Mouse (Mus musculus) liver, embryonic 14.5 days (tissue): ENCODE measurements at regions not wholly inside any gene's neighbourhood (a gene's known extent, or its start where the extent isn't known, plus 50 kb on each side); places are given as distances from the start of the nearest gene placed in this dataset.

Experiments used
- ATAC-seq: fragments of 200-750 bp; cut with Nextera tagmentation; 2 replicates; pipeline ENCODE4 v1.8.0; 2017; ENCODE audit warnings: moderate number of reproducible peaks, mild to moderate bottlenecking, moderate library complexity; ENCODE audit not compliant: insufficient read depth
- DNase-seq, 3 experiments: peaks; one replicate each; pipeline ENCODE4 v3.0.0-alpha.2; 2012 to 2013; ENCODE audit warnings: low read depth in 3 of 3, low spot score in 3 of 3
- H3K27ac ChIP-seq: fragments of 300-500 bp; sonication (generic); 2 replicates; pipeline ENCODE4 v1.5.1; 2014; ENCODE audit warnings: moderate library complexity, mild to moderate bottlenecking, control low read depth, inconsistent platforms
- H3K27me3 ChIP-seq: fragments of 300-500 bp; sonication (generic); 2 replicates; pipeline ENCODE4 v1.6.1; 2014; ENCODE audit warnings: mild to moderate bottlenecking, low read length, moderate library complexity; ENCODE audit not compliant: control insufficient read depth, insufficient read depth
- H3K36me3 ChIP-seq: fragments of 300-500 bp; sonication (generic); replicated peaks from 2 replicates; pipeline ENCODE4 v1.6.1; 2014; ENCODE audit warnings: low read depth; ENCODE audit not compliant: control insufficient read depth, insufficient read depth
- H3K4me1 ChIP-seq, 2 experiments: fragments of 200-500 bp in 1 of 2; fragments of 300-500 bp in 1 of 2; sonication (generic) in 1 of 2; replicated peaks; 2 replicates each; pipeline ENCODE4 v1.6.1; 2012 to 2014; ENCODE audit warnings: antibody characterized with exemption in 1 of 2, inconsistent platforms in 1 of 2, low read length in 1 of 2; ENCODE audit not compliant: control insufficient read depth in 2 of 2, insufficient read depth in 2 of 2
- H3K4me2 ChIP-seq: fragments of 300-500 bp; sonication (generic); 2 replicates; pipeline ENCODE4 v1.6.1; 2014; ENCODE audit warnings: low read depth, mild to moderate bottlenecking, control low read depth, moderate library complexity
- H3K4me3 ChIP-seq, 2 experiments: fragments of 200-500 bp in 1 of 2; fragments of 300-500 bp in 1 of 2; sonication (generic) in 1 of 2; 2 replicates each; pipeline ENCODE4 v1.5.1; 2012 to 2014; ENCODE audit warnings: low read depth in 2 of 2, low read length in 2 of 2, mild to moderate bottlenecking in 2 of 2, control low read depth in 1 of 2, inconsistent platforms in 1 of 2, moderate library complexity in 1 of 2; ENCODE audit not compliant: insufficient read depth in 1 of 2
- H3K9ac ChIP-seq: fragments of 300-500 bp; sonication (generic); replicated peaks from 2 replicates; pipeline ENCODE4 v1.6.1; 2014; ENCODE audit warnings: mild to moderate bottlenecking, control low read depth, moderate library complexity
- H3K9me3 ChIP-seq: fragments of 300-500 bp; sonication (generic); 2 replicates; pipeline ENCODE4 v1.6.1; 2016; ENCODE audit warnings: low read length, mixed read lengths; ENCODE audit not compliant: control insufficient read depth
- CTCF ChIP-seq: IDR thresholded peaks from 2 replicates; pipeline ENCODE4 v1.5.1; 2016; ENCODE audit warnings: antibody characterized with exemption, low read depth, control low read depth
- EP300 ChIP-seq: IDR thresholded peaks from 2 replicates; pipeline ENCODE4 v1.6.1; 2016; ENCODE audit warnings: antibody characterized with exemption, low read depth
- WGBS: fragments of 180-500 bp; shearing (Covaris S2); extraction: QIAGEN DNeasy Blood & Tissue Kit; methylation state at CpG from one replicate; pipeline ENCODE4 v1.1.7; 2014; ENCODE audit not compliant: insufficient replicate concordance; 5-methylcytosine and 5-hydroxymethylcytosine counted together

- Histone ChIP-seq H3K9me3 (no peaks in the 10 kb centered on the region), H3K4me3 (no peak overlapping the region), H3K27me3 (no peaks in the 10 kb centered on the region), H3K27ac (no peak overlapping the region), H3K4me1 (no peaks in the 10 kb centered on the region), H3K4me2 (no peak overlapping the region), H3K36me3 (no peaks in the 10 kb centered on the region), H3K9ac (no peak overlapping the region)
- 67% methylated on average over 13 of the region's 13 CpGs for WGBS
- DNase-seq, result no peak
- no peak for ATAC-seq
- TF ChIP-seq EP300 (no peak), CTCF (no peak)
Measured at GRCm38 (mm10) chr7:35938123-35938869, 135.5 kb upstream of the Zfp507 start.

- Histone ChIP-seq H3K36me3 (no peaks in the 10 kb centered on the region), H3K27ac (no peak overlapping the region), H3K4me3 (no peak overlapping the region), H3K27me3 (no peaks in the 10 kb centered on the region; the same call in 1 of the 2 replicates), H3K9me3 (no peaks in the 10 kb centered on the region), H3K4me1 (no peaks in the 10 kb centered on the region), H3K4me2 (no peak overlapping the region), H3K9ac (no peak overlapping the region)
- DNase-seq (no peak), ATAC-seq (no peak)
- TF ChIP-seq EP300 (no peak), CTCF (peak; percentile 31; the same call in 1 of the 2 replicates)
- 79% methylated on average over 4 of the region's 4 CpGs for WGBS
Measured at GRCm38 (mm10) chr7:35926749-35927148, 123.9 kb upstream of the Zfp507 start.

DNA sequence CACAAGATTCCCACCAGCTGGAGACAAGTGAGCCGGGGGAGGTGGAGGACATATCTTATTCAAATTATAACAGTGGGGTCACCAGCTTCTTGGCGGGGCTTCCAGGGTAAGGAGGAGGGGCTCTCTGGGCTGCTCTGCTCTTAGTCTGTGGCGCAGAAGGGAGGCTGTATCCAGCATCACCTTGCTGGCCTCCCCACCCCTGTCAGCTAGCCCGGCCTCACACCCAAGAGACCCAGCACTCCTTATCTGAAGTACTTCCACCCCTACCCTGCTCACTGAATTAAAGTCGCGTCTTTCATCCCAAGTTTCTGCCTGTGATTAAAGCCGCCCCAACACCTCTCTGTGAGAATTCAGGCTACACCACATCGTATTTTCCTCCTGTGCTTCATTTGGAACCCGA is 119.8 kb upstream of the Zfp507 start:
- Histone ChIP-seq H3K4me1 (no peaks in the 10 kb centered on the region), H3K27ac (no peak overlapping the region), H3K4me3 (no peak overlapping the region), H3K36me3 (no peaks in the 10 kb centered on the region), H3K4me2 (no peak overlapping the region), H3K9ac (no peak overlapping the region), H3K27me3 (no peaks in the 10 kb centered on the region; the same call in 1 of the 2 replicates), H3K9me3 (no peaks in the 10 kb centered on the region)
- ATAC-seq, result no peak
- no peak for TF ChIP-seq CTCF
- no peak for TF ChIP-seq EP300
- 21% methylated on average over 9 of the region's 9 CpGs for WGBS
- no peak for DNase-seq

- DNase-seq (no peak), ATAC-seq (no peak)
- H3K9me3 ChIP-seq, result no peaks in the 10 kb centered on the region
- no peak overlapping the region for H3K4me3 ChIP-seq
- TF ChIP-seq EP300 (no peak), CTCF (no peak)
- H3K9ac ChIP-seq, result no peak overlapping the region
- 41% methylated on average over 9 of the region's 9 CpGs for WGBS
- no peaks in the 10 kb centered on the region for H3K4me1 ChIP-seq
- H3K27me3 ChIP-seq, result no peaks in the 10 kb centered on the region; the same call in 1 of the 2 replicates
- no peak overlapping the region for H3K4me2 ChIP-seq
- H3K27ac ChIP-seq, result no peak overlapping the region
- H3K36me3 ChIP-seq, result no peaks in the 10 kb centered on the region
Measured at GRCm38 (mm10) chr7:35920884-35921283, 118.1 kb upstream of the Zfp507 start.

GRCm38 (mm10) chr7:35920194-35920609 is 117.4 kb upstream of the Zfp507 start:
- H3K9me3 ChIP-seq, result no peaks in the 10 kb centered on the region
- no peak overlapping the region for H3K27ac ChIP-seq
- no peak overlapping the region for H3K4me2 ChIP-seq
- no peaks in the 10 kb centered on the region; the same call in 1 of the 2 replicates for H3K27me3 ChIP-seq
- H3K4me1 ChIP-seq, result no peaks in the 10 kb centered on the region
- DNase-seq (peak in 1 of 3 experiments; percentile 16), ATAC-seq (no peak)
- TF ChIP-seq EP300, result no peak
- no peak for TF ChIP-seq CTCF
- no peaks in the 10 kb centered on the region for H3K36me3 ChIP-seq
- WGBS, result 25% methylated on average over 11 of the region's 11 CpGs
- H3K4me3 ChIP-seq, result no peak overlapping the region
- no peak overlapping the region for H3K9ac ChIP-seq
